7 mouse cellular contexts compared by ENCODE assay signal in genomic region chr4:63158961-63159592, GRCm38 (mm10). TPM values are rescaled to one million over a fixed set of nuclear protein-coding genes. Genes with fewer than 3 reads are reported as not detected.
A peak's percentile ranks its signal among the peaks of the same experiment; 100 is the strongest.
DNase-seq lines count a peak whose midpoint lies in the region; ATAC-seq and TF ChIP-seq lines count a peak whose summit lies in the region.

No protein-coding gene starts in this region.

- no peaks in the 10 kb centered on the region for H3K9me3 ChIP-seq in embryonic facial prominence, embryonic 14.5 days (ENCODE audit: control insufficient read depth, low read length)
- no peaks in the 10 kb centered on the region for H3K9me3 ChIP-seq in heart, embryonic 10.5 days
- no peaks in the 10 kb centered on the region for H3K9me3 ChIP-seq in kidney, embryonic 14.5 days (ENCODE audit: control insufficient read depth, low read length)
- no peaks in the 10 kb centered on the region for H3K9me3 ChIP-seq in limb, embryonic 13.5 days
- H3K9me3 ChIP-seq in stomach, embryonic 14.5 days (ENCODE audit: control insufficient read depth, low read depth, low read length), result no peaks in the 10 kb centered on the region

- TF ChIP-seq POLR2A in bone marrow, adult 2 months (IDR thresholded peaks at IDR 0.05; ENCODE audit: borderline replicate concordance, control insufficient read depth, low read depth, low read length), result no peak

- no peaks in the 10 kb centered on the region for H3K36me3 ChIP-seq in embryonic facial prominence, embryonic 14.5 days (ENCODE audit: control insufficient read depth, insufficient read depth, low read length)
- no peaks in the 10 kb centered on the region for H3K36me3 ChIP-seq in heart, embryonic 10.5 days
- no peaks in the 10 kb centered on the region for H3K36me3 ChIP-seq in kidney, embryonic 14.5 days (ENCODE audit: control insufficient read depth, insufficient read depth, low read length)
- no peaks in the 10 kb centered on the region for H3K36me3 ChIP-seq in limb, embryonic 13.5 days
- no peaks in the 10 kb centered on the region for H3K36me3 ChIP-seq in stomach, embryonic 14.5 days (ENCODE audit: control insufficient read depth, insufficient read depth, low read length)

- no peak overlapping the region for H3K9ac ChIP-seq in embryonic facial prominence, embryonic 14.5 days (ENCODE audit: low read depth, low read length)
- H3K9ac ChIP-seq in kidney, embryonic 14.5 days (ENCODE audit: low read depth, low read length), result no peak overlapping the region
- peak overlapping the region; percentile 14; the same call in 1 of the 2 replicates for H3K9ac ChIP-seq in limb, embryonic 13.5 days
- H3K9ac ChIP-seq in stomach, embryonic 14.5 days (replicated peaks; ENCODE audit: low read depth, low read length), result no peak overlapping the region

- no peak overlapping the region for H3K4me3 ChIP-seq in bone marrow, adult 2 months (replicated peaks; ENCODE audit: control insufficient read depth, low read depth, low read length)
- no peak overlapping the region for H3K4me3 ChIP-seq in embryonic facial prominence, embryonic 14.5 days (ENCODE audit: low read depth, low read length)
- H3K4me3 ChIP-seq in heart, embryonic 10.5 days, result no peak overlapping the region
- H3K4me3 ChIP-seq in kidney, embryonic 14.5 days (ENCODE audit: low read length), result no peak overlapping the region
- no peak overlapping the region for H3K4me3 ChIP-seq in limb, embryonic 13.5 days
- H3K4me3 ChIP-seq in stomach, embryonic 14.5 days (ENCODE audit: low read depth, low read length), result no peak overlapping the region

- peak; percentile 86 for ATAC-seq in embryonic facial prominence, embryonic 14.5 days (ENCODE audit: low read depth)
- peak; percentile 76 for ATAC-seq in kidney, embryonic 14.5 days (ENCODE audit: low FRiP score, low TSS enrichment)
- peak; percentile 86 for ATAC-seq in limb, embryonic 13.5 days (ENCODE audit: low FRiP score, low read depth)
- ATAC-seq in stomach, embryonic 14.5 days (ENCODE audit: insufficient number of reproducible peaks, insufficient read depth, low FRiP score, low read depth), result peak; percentile 62

- H3K27ac ChIP-seq in bone marrow, adult 2 months (ENCODE audit: control insufficient read depth, insufficient read depth, low read depth, low read length, poor library complexity), result no peak overlapping the region
- H3K27ac ChIP-seq in embryonic facial prominence, embryonic 14.5 days (replicated peaks; ENCODE audit: low read depth, low read length), result no peak overlapping the region
- peak overlapping the region; percentile 39; the same call in 1 of the 2 replicates for H3K27ac ChIP-seq in heart, embryonic 10.5 days
- peak overlapping the region; percentile 49; the same call in 1 of the 2 replicates for H3K27ac ChIP-seq in kidney, embryonic 14.5 days (ENCODE audit: low read depth, low read length)
- no peak overlapping the region for H3K27ac ChIP-seq in limb, embryonic 13.5 days
- peak overlapping the region; percentile 63 for H3K27ac ChIP-seq in stomach, embryonic 14.5 days (ENCODE audit: low read length)

- TF ChIP-seq CTCF in bone marrow, adult 2 months (IDR thresholded peaks at IDR 0.05; ENCODE audit: control insufficient read depth, insufficient read depth, low read length), result peak; percentile 87

- WGBS in bone marrow, adult 2 months, result 19% methylated on average over 5 of the region's 5 CpGs
- whole genome bisulfite sequencing in embryonic facial prominence, embryonic 14.5 days, result 14% methylated on average over 5 of the region's 5 CpGs
- WGBS in heart, embryonic 10.5 days, result 23% methylated on average over 5 of the region's 5 CpGs
- WGBS in kidney, embryonic 14.5 days, result 19% methylated on average over 5 of the region's 5 CpGs
- 15% methylated on average over 5 of the region's 5 CpGs for WGBS in limb, embryonic 13.5 days
- 14% methylated on average over 5 of the region's 5 CpGs for WGBS in stomach, embryonic 14.5 days

- H3K27me3 ChIP-seq in embryonic facial prominence, embryonic 14.5 days (replicated peaks; ENCODE audit: control insufficient read depth, insufficient read depth, low read length), result no peaks in the 10 kb centered on the region
- peaks cover 10% of the 10 kb centered on the region for H3K27me3 ChIP-seq in heart, embryonic 10.5 days (ENCODE audit: insufficient read depth, poor library complexity, severe bottlenecking)
- H3K27me3 ChIP-seq in kidney, embryonic 14.5 days (ENCODE audit: control insufficient read depth, insufficient read depth, low read length), result no peaks in the 10 kb centered on the region
- no peaks in the 10 kb centered on the region for H3K27me3 ChIP-seq in limb, embryonic 13.5 days
- no peaks in the 10 kb centered on the region for H3K27me3 ChIP-seq in stomach, embryonic 14.5 days (ENCODE audit: control insufficient read depth, insufficient read depth, low read length)

- no peak overlapping the region for H3K4me2 ChIP-seq in embryonic facial prominence, embryonic 14.5 days (ENCODE audit: low read depth, low read length)
- H3K4me2 ChIP-seq in kidney, embryonic 14.5 days (replicated peaks; ENCODE audit: low read depth, low read length), result no peak overlapping the region
- no peak overlapping the region for H3K4me2 ChIP-seq in limb, embryonic 13.5 days (replicated peaks)
- H3K4me2 ChIP-seq in stomach, embryonic 14.5 days (replicated peaks; ENCODE audit: low read depth, low read length), result no peak overlapping the region

- peaks cover 4% of the 10 kb centered on the region for H3K4me1 ChIP-seq in bone marrow, adult 2 months (ENCODE audit: control insufficient read depth, insufficient read depth, low read length)
- H3K4me1 ChIP-seq in embryonic facial prominence, embryonic 14.5 days (ENCODE audit: control insufficient read depth, insufficient read depth, low read length), result no peaks in the 10 kb centered on the region
- peaks cover 11% of the 10 kb centered on the region for H3K4me1 ChIP-seq in heart, embryonic 10.5 days
- peaks cover 2% of the 10 kb centered on the region; the same call in 1 of the 2 replicates for H3K4me1 ChIP-seq in kidney, embryonic 14.5 days (ENCODE audit: control insufficient read depth, insufficient read depth, low read length)
- H3K4me1 ChIP-seq in limb, embryonic 13.5 days, result peaks cover 7% of the 10 kb centered on the region
- no peaks in the 10 kb centered on the region for H3K4me1 ChIP-seq in stomach, embryonic 14.5 days (ENCODE audit: control insufficient read depth, insufficient read depth, low read length)

- DNase-seq in embryonic facial prominence, embryonic 14.5 days (ENCODE audit: low spot score), result peak; percentile 95
- DNase-seq in heart, embryonic 10.5 days (ENCODE audit: low spot score), result peak; percentile 89
- DNase-seq in naive thymus-derived CD4-positive, alpha-beta T cell, adult 2 months (ENCODE audit: low read depth), result peak; percentile 45

RNA-seq across cellular contexts. Expression of gene Ambp, which starts 4.5 kb away (rescaled TPM):
- polyA plus RNA-seq in bone marrow, adult 2 months (2011; ENCODE audit: insufficient read depth, insufficient read length, low replicate concordance, missing spikeins), result 2.6 and 11.2 TPM in 2 replicates
- polyA plus RNA-seq in embryonic facial prominence, embryonic 14.5 days (2014; fragmentation: Nextera tagmentation; extraction: Ambion mirVana), result 0.18 TPM in 1 of 2 replicates, not detected in the other
- 5.8 and 158 TPM in 2 replicates for polyA plus RNA-seq in heart, embryonic 10.5 days (2016; fragmentation: Nextera tagmentation; extraction: Ambion mirVana)
- 1.2 and 1.6 TPM in 2 replicates for polyA plus RNA-seq in kidney, embryonic 14.5 days (2014; fragmentation: Nextera tagmentation; extraction: Ambion mirVana)
- 0.56 and 2.5 TPM in 2 replicates for polyA plus RNA-seq in limb, embryonic 13.5 days (2015; fragmentation: Nextera tagmentation; extraction: Ambion mirVana)
- 33.0 and 54.6 TPM in 2 replicates for polyA plus RNA-seq in stomach, embryonic 14.5 days (2014; fragmentation: Nextera tagmentation; extraction: Ambion mirVana)

RNA-seq across cellular contexts. Expression of gene Kif12, which starts 12.9 kb away (rescaled TPM):
- polyA plus RNA-seq in bone marrow, adult 2 months (2011; ENCODE audit: insufficient read depth, insufficient read length, low replicate concordance, missing spikeins), result not detected in 2 replicates
- not detected in 2 replicates for polyA plus RNA-seq in embryonic facial prominence, embryonic 14.5 days (2014; fragmentation: Nextera tagmentation; extraction: Ambion mirVana)
- polyA plus RNA-seq in heart, embryonic 10.5 days (2016; fragmentation: Nextera tagmentation; extraction: Ambion mirVana), result 0.12 and 3.4 TPM in 2 replicates
- polyA plus RNA-seq in kidney, embryonic 14.5 days (2014; fragmentation: Nextera tagmentation; extraction: Ambion mirVana), result 60.0 and 70.3 TPM in 2 replicates
- polyA plus RNA-seq in limb, embryonic 13.5 days (2015; fragmentation: Nextera tagmentation; extraction: Ambion mirVana), result 0.10 and 0.13 TPM in 2 replicates
- polyA plus RNA-seq in stomach, embryonic 14.5 days (2014; fragmentation: Nextera tagmentation; extraction: Ambion mirVana), result 19.8 and 22.8 TPM in 2 replicates

RNA-seq across cellular contexts. Expression of gene Col27a1, which starts 54.7 kb away (rescaled TPM):
- polyA plus RNA-seq in bone marrow, adult 2 months (2011; ENCODE audit: insufficient read depth, insufficient read length, low replicate concordance, missing spikeins), result 3.1 and 6.6 TPM in 2 replicates
- 23.5 and 25.6 TPM in 2 replicates for polyA plus RNA-seq in embryonic facial prominence, embryonic 14.5 days (2014; fragmentation: Nextera tagmentation; extraction: Ambion mirVana)
- polyA plus RNA-seq in heart, embryonic 10.5 days (2016; fragmentation: Nextera tagmentation; extraction: Ambion mirVana), result 2.3 and 4.3 TPM in 2 replicates
- polyA plus RNA-seq in kidney, embryonic 14.5 days (2014; fragmentation: Nextera tagmentation; extraction: Ambion mirVana), result 8.8 and 10.6 TPM in 2 replicates
- 32.1 and 32.3 TPM in 2 replicates for polyA plus RNA-seq in limb, embryonic 13.5 days (2015; fragmentation: Nextera tagmentation; extraction: Ambion mirVana)
- polyA plus RNA-seq in stomach, embryonic 14.5 days (2014; fragmentation: Nextera tagmentation; extraction: Ambion mirVana), result 23.6 and 24.8 TPM in 2 replicates

Comparison
In these comparisons a context has a peak if more than half of its experiments do, and no peak if none do; other contexts are left out.
1. H3K27ac ChIP-seq: peak in heart, embryonic 10.5 days (single experiment), kidney, embryonic 14.5 days (single experiment) and stomach, embryonic 14.5 days (single experiment); none in bone marrow, adult 2 months (single experiment), embryonic facial prominence, embryonic 14.5 days (single experiment) and limb, embryonic 13.5 days (single experiment).
2. DNase-seq: peak in every context shown above with its lines; median percentile 95 in embryonic facial prominence, embryonic 14.5 days; 89 in heart, embryonic 10.5 days; 45 in naive thymus-derived CD4-positive, alpha-beta T cell, adult 2 months.
3. Peak in every context shown above with its lines, with median percentiles within 50 percentile points of each other: ATAC-seq.